Mouse (Mus musculus): ENCODE data around the gene Cog2.

DNA sequence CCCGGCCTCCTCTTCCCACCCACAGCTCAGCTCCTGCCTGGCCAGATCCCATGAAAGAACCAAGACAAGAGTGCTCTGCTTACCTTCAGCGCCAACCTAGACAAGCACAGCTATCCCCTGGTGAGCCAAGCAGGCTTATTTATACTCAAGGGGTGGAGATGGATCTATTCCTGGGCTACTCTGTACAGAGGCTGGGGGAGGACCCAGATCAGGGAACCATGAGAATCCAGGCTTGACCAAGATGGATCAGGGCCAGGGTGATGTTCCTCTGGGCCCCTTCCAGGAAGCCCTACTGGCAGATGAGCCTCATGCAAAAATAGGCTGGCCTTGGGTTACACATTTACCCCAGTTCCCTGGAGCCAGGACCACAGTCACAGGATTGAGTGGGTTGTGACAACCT, 49.0 kb downstream of the Cog2 start, which contains the start of gene Agt:
- TF ChIP-seq POLR2A (IDR thresholded peaks at IDR 0.05; ENCODE audit: control insufficient read depth, low read depth, low read length) = no peak
- TF ChIP-seq CTCF (IDR thresholded peaks at IDR 0.05; ENCODE audit: control insufficient read depth, insufficient read depth, insufficient replicate concordance, low read depth, low read length) = no peak
